Mouse (Mus musculus) gastrocnemius, postnatal 10 days (tissue): Measurements from ENCODE around the gene Vcl. TPM values are rescaled to one million over a fixed set of nuclear protein-coding genes. Genes with fewer than 3 reads are reported as not detected.

Experiments
- DNase-seq: peaks from one replicate; pipeline ENCODE4 v3.0.0; 2021; ENCODE audit warnings: mixed read lengths
- total RNA-seq, 2 experiments: library from RNA; stranded (reverse); gene quantifications; 2 replicates each; pipeline ENCODE4 v1.2.3; 2021

Gene Vcl
- total RNA-seq, 2 experiments from 2014 or later, result 115 to 126 TPM

DNA sequence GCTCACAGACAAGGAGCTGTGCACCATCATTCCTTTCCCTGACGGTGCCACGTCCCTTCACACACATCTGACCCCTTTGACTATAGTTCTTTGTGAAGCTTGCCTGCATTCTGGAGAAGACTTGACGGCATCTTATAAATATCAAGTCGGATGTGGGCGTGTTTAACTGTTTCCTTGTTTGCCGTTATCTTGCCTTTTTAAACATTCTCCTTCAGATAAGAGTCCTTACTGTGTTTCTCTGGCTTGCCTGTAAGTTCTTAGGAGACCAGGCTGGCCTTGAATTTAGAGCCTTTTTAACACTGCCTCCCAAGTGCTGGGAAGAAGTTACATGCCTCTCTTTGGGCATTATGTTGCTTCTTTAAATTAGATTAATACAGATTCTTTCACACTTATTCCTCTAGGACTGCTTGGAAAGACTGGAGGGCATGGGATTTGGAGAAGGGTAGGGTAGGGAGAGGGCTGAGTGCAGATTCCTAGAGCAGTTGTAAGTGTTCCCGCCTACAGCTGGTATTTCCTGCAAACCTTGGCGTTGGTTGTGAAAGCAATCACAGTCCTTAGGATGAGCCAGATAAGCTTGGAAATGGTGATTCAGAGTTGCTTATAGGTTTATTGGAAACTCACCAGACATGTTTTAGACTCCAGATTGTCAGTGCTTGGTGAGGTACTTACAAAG, 136.4 kb downstream of the Vcl start:
- no peak for DNase-seq

DNA sequence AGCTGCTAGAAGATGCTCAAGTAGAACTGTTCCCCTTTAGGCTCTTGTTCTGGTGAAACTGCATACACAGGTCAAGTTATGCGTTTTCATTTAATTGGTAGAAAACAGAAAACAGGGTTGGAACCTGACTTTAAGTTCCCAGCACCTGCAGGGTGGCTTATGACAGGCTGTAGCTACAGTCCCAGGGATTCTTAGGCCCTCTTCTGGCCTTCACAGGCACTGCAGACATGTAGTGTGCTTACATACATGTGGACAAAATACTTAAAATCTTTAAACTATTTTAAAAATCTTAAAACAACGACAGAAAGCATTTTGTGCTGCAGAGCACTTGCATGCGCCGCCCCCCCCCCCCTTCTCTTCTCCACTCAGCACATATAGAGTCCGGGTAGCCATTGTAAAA, 140.4 kb downstream of the Vcl start:
- no peak for DNase-seq

DNA sequence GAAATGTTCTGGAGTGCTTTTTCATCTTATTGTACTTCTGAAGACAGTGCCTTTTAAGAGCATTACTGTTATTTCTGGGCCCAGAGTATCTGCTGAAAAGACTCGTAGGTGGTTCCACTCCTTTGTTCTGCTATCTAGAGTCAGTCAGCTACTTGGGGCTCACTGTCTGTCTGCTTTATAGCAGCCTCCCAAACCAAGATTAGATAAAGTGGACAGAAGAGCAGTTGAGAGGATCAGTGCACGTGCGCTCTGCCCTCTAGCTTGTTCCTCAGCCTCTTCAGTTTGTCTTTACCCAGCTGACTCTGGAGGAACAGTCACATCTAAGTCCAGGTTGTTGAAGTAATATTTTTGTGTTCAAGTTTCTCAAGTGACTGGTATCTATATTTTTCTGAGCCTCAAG, 144.8 kb downstream of the Vcl start:
- no peak for DNase-seq

DNA sequence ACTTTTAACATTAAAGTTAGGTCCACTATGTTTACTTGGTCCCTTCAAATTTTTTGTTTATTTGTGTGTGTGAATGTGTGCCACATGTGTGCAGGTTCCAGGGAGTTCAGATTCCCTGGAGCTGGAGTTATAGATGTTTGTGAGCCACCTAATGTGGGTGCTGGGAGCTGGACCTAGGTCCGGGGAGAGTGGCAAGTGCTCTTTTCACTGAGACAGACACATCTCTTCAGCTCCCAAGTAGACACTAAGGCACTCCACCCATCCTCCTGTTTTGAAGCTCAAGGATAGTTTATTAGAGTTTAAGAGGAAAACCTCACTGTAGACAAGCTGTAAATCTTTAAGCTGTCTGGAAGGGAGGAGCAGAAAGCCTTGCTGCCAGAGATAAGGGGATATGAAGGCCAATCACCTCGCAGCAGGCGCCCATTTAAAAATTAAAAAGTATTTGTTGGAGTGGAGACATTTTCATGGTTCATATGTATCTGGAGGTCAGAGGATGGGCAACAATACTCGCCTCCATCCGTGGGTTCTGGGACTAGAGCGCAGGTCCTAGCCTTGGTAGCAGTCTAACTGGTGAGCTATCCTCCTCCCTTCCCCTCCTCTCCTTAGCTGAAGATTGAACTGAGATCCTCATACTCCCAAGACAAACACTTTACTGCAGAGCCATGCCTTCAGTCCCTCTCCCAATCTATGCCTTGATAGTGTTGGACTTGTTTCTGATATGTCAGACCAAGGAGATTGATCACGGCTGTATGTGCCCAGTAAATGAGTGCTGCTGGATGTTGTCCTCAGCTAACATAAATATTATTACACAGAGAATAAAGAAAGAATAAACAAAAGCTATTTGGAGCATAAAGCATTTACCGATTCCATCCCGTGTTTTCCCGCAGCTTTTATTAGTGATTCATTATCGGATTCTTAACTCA, 145.5 kb downstream of the Vcl start:
- DNase-seq, result no peak

DNA sequence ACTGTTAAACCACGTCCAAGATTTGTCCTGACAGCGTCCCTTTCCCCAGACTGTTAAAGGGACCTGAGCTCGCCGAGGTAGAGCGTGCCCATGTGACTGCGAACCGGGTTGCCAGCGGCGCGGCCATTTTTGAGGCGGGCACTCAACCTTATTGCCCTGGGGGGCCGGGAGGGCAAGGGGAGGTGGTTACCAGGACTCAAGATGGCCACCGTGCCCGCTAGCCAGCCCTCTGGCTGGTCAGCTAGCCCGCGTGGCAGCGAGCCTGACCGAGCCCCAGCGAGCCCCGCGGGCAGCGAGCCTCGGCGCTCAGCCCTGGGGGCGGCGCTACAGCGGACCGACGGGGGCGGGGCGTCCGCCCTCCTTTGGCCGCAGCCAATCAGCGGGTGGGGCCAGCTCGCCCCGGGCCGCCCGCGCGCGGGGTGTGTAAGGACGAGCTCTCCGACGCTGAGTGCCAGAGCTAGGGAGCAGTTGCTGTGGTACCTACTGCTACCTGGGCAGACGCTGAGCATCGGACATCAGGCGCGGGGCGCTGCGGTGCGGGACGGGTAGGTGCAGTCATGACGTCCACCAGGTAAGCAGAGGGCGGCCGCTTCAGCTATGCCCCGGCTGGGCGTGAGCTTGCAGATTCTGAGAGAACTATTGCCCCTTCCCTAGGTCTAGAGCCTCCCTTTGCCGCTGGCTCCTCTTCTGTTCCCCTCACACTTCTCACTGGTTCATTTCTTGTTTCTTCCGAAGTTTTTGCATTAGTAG, 146.7 kb downstream of the Vcl start:
- peak; percentile 95 for DNase-seq

DNA sequence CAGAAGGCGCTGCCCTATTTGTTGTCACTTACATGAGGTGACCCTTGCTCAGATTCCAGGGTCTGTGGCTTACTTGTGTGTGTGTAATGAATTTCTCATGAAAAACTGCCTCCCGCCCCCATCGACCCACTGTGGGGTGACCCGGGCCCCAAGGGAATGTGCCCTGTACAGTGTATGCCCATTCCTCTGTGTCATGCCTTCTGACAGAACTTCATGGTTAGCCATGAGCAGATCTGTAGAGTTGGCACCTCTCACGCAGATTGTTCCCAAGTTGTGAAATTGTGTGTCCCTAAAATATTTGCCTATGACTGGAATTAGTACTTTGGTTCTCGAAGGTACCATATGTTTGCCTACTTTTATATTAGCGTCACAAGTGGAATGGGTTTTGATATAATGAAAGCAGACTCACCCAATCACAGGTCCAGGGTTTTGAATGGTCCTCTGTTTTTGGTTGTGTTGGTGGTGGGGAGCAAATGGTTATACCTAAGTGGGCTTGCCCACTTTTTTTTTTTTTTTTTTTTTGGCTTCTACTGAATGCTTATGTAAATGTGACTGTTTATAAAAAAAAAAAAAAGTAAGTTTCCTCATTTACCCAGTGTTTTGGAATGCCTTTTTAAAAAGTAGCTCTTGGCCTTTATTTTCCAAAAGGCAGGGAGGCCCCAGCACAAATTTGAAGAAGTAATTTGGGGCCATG, 147.4 kb downstream of the Vcl start:
- DNase-seq, result no peak

DNA sequence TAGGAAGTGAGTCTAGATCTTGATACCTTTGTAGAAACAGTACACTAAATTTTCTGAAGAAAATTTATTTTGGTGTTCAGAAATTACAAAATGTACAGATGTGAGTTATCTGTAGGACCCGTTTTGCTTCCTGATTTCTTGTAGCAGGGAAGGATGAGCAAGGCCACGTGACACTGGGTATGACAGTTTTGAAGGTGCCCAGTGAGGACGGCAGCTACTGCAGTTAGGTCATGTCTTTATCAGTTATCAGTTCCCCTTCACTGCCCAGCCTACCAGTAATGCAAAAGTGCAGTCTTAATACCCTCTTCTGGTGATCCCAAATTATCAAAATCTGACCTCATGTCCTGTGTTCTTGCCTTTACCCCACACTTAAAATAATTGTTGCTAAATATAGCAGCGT, 148.7 kb downstream of the Vcl start:
- no peak for DNase-seq

DNA sequence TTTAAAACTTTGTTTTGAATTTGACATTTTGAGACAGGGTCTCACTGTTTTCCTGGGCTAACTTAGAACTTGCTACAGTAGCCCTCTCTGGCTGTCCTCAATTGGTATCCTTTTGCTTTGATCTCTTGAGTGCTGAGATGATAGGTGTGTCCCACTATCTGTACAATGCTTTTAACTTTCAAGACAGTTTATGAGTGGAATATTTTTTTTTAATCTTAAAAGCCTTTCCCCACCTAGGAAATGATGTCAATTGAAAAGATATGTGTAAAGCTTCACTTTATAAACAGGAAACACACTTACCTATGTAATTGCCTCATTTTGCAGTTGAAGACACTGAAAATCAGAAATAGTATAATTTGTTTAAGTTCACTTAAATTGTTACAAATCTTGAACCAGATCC, 149.3 kb downstream of the Vcl start:
- DNase-seq, result no peak

DNA sequence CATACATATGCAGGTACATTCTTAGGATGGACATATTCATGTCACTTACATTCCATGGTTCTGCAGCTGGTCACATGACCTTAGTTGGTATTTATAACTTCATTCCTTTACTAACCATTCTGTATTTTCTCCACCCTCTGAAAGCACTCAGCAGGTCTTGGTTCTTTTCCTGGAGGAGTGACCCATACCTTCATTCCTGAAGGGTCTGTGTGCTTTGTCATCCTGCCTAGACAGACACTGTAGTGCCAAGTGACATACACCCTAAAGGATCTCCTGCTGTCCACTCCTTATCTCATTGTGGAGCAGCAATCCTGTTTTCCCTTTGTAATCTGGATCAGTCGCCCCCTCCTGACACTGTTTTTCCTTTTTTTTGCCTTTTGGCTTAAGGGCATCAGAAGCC, 153.6 kb downstream of the Vcl start:
- no peak for DNase-seq

Other genes starting within 250 kb of the Vcl start
- gene Fut11, start 234.4 kb upstream of the Vcl start, total RNA-seq, result 10 to 100 TPM in 1 of 2 experiments, 1 to 10 TPM in 1; 9.5 to 11.5 TPM
- gene Chchd1, start 226.4 kb upstream of the Vcl start, total RNA-seq, result 100 to 1,000 TPM; 100 to 112 TPM
- gene Zswim8, start 221.8 kb upstream of the Vcl start, total RNA-seq, result 10 to 100 TPM; 46.8 to 62.9 TPM
- 10 to 100 TPM; 13.1 to 15.3 TPM for gene Ndst2, start 194.8 kb upstream of the Vcl start, total RNA-seq
- 100 to 1,000 TPM; 120 to 134 TPM for gene Camk2g, start 135.3 kb upstream of the Vcl start, total RNA-seq
- gene Plau, start 92.7 kb upstream of the Vcl start, total RNA-seq, result 10 to 100 TPM; 25.6 to 28.0 TPM
- 10 to 100 TPM; 48.1 to 51.5 TPM for gene Ap3m1, start 123.1 kb downstream of the Vcl start, total RNA-seq
- gene Adk, start 123.2 kb downstream of the Vcl start, total RNA-seq, result 10 to 100 TPM; 85.9 to 86.1 TPM